Mouse (Mus musculus): ENCODE measurements around the gene Mapk11. TPM values are rescaled to one million over a fixed set of nuclear protein-coding genes. Genes with fewer than 3 reads are reported as not detected.

Gene Mapk11
- 27.3 and 28.3 TPM in 2 replicates for polyA plus RNA-seq (2015; fragmentation: Nextera tagmentation; extraction: Ambion mirVana)

DNA sequence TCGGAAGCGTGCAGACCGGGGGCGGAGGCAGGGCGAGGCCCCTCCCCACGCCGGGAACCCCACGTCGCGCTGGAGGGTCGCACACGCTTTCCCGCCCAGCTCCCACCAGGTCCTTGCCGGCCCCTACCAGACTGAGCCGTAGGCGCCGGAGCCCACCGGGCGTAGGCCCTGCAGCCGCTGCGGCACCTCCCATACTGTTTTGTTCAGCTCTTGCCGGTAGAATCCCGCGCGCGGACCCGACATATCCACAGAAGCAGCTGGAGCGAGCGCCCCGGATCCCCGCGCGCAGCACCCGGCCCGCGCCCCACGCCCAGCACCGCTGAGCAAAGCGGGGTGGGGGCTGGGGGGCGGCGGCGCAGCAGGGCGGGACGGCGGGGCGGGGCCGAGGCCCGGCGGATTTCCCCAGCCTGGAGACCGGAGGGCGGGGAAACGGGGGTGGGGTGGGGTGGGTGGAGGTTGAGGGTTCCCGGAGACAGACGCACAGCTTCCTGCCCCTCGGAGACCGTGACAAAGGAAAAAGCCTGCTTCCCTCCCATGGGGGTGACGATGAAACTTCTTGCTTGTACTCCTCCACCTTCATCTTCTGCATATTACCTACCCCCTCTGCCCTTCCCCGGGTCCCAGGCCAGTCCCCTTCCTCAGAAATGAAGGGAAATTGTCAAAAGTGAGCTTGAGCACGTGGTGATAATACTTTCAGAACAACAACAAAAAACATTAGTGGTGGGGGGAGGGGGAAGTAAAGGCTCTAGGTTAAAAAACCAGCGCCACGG lies at the start of gene Mapk11:
Mapk11 (minus strand) TSS at position 358 of the 770 bp plus-strand sequence.
- peak within 1 kb of the TSS; percentile 91 for H3K27ac ChIP-seq (replicated peaks)
- under 1% methylated on average over 41 of the region's 61 CpGs for WGBS
- H3K9me3 ChIP-seq, result no peaks in the 10 kb centered on the region
- H3K4me2 ChIP-seq, result peak within 1 kb of the TSS; percentile 85
- H3K27me3 ChIP-seq, result no peaks in the 10 kb centered on the region
- peaks cover 49% of the 10 kb centered on the region for H3K4me1 ChIP-seq (replicated peaks)
- peaks cover 7% of the 10 kb centered on the region for H3K36me3 ChIP-seq
- peak within 1 kb of the TSS; percentile 82 for H3K9ac ChIP-seq
- ATAC-seq (ENCODE audit: low FRiP score, low read depth), result peak; percentile 70
- peak within 1 kb of the TSS; percentile 82 for H3K4me3 ChIP-seq

GRCm38 (mm10) chr15:89197056-89197455 lies 47.6 kb upstream of the Mapk11 start:
- H3K36me3 ChIP-seq, result no peaks in the 10 kb centered on the region
- no peaks in the 10 kb centered on the region for H3K27me3 ChIP-seq
- peak overlapping the region; percentile 99 for H3K27ac ChIP-seq (replicated peaks)
- H3K4me1 ChIP-seq (replicated peaks), result peaks cover 21% of the 10 kb centered on the region
- WGBS, result 62% methylated on average over 15 of the region's 15 CpGs
- H3K9ac ChIP-seq, result peak overlapping the region; percentile 99
- H3K4me3 ChIP-seq, result peak overlapping the region; percentile 94
- no peaks in the 10 kb centered on the region for H3K9me3 ChIP-seq
- H3K4me2 ChIP-seq, result peak overlapping the region; percentile 72
- no peak for ATAC-seq (ENCODE audit: low FRiP score, low read depth)

GRCm38 (mm10) chr15:89196313-89196706 lies 46.9 kb upstream of the Mapk11 start, which contains the start of gene Dennd6b:
Dennd6b (minus strand) TSS chr15:89196496.
- no peaks in the 10 kb centered on the region for H3K36me3 ChIP-seq
- H3K27me3 ChIP-seq, result no peaks in the 10 kb centered on the region
- H3K27ac ChIP-seq (replicated peaks), result peak within 1 kb of the TSS; percentile 99
- WGBS, result 0% methylated on average over 38 of the region's 38 CpGs
- no peaks in the 10 kb centered on the region for H3K9me3 ChIP-seq
- H3K4me3 ChIP-seq, result peak within 1 kb of the TSS; percentile 94
- peak within 1 kb of the TSS; percentile 72 for H3K4me2 ChIP-seq
- peak within 1 kb of the TSS; percentile 99 for H3K9ac ChIP-seq
- peaks cover 21% of the 10 kb centered on the region for H3K4me1 ChIP-seq (replicated peaks)
- ATAC-seq (ENCODE audit: low FRiP score, low read depth), result peak; percentile 97

DNA sequence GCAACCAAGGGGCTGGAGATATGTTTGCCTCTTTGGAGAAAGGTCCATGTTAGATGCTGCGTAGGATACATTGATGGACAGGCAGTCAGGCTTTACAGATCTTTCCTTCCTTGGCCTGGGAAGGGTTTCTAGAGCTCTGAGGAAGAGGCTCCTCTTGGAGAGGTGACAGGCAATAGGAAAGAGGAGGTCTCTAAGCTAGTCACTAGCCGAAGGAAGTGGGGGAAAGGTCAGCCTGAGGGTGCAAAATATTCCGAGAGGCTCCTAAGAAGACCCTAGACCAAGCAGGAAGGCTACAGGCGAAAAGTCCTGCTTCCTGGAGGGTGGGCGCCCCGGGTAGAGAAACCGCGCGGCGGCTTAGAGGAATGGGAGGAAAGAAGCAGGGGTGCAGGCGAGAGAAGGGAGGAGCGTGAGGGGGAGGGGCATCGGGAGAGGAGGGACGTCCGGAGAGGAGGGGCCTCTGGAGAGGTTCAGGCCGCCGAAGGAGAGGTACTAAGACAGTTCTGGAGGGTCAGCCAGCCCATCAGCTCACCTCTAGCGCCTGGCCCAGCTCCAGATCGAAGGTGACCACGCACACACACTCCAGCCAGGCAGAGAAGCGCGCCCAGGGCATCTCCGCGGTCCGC lies 46.4 kb upstream of the Mapk11 start:
- H3K4me1 ChIP-seq (replicated peaks), result peaks cover 21% of the 10 kb centered on the region
- WGBS, result under 1% methylated on average over 25 of the region's 25 CpGs

GRCm38 (mm10) chr15:89195261-89195681 lies 45.8 kb upstream of the Mapk11 start:
- Histone ChIP-seq H3K27me3 (no peaks in the 10 kb centered on the region), H3K27ac (replicated peaks) (peak overlapping the region; percentile 99), H3K4me3 (peak overlapping the region; percentile 94), H3K36me3 (0 out of 2 replicates have a peak, but pooled peaks cover 2% of the 10 kb centered on the region), H3K4me2 (peak overlapping the region; percentile 72), H3K9me3 (no peaks in the 10 kb centered on the region), H3K9ac (peak overlapping the region; percentile 99), H3K4me1 (replicated peaks) (peaks cover 21% of the 10 kb centered on the region)
- 20% methylated on average over 6 of the region's 6 CpGs for WGBS
- ATAC-seq (ENCODE audit: low FRiP score, low read depth), result no peak

More for the DNA sequence above, 46.4 kb upstream of the Mapk11 start:
- Histone ChIP-seq H3K27me3 (no peaks in the 10 kb centered on the region), H3K36me3 (0 out of 2 replicates have a peak, but pooled peaks cover 2% of the 10 kb centered on the region), H3K27ac (replicated peaks) (peak overlapping the region; percentile 99), H3K9me3 (no peaks in the 10 kb centered on the region), H3K4me3 (peak overlapping the region; percentile 94), H3K4me2 (peak overlapping the region; percentile 72), H3K9ac (peak overlapping the region; percentile 99)
- ATAC-seq (ENCODE audit: low FRiP score, low read depth), result peak; percentile 93

DNA sequence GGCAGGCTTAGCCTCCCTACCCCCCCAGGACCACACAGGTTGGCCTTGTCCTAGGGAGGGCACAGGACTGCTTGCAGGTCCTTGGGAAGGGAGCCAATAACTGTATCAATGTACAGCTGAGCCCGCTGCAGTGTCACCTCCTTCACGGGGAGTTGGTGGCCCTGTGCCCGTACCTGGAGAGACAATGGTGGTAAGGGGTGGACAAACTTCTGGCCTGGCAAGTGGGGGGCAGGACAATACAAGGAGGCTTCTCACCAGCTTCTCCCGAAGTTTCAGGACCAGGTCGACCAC lies 35.5 kb upstream of the Mapk11 start:
- Histone ChIP-seq H3K9me3 (no peaks in the 10 kb centered on the region), H3K27ac (replicated peaks) (no peak overlapping the region), H3K4me1 (replicated peaks) (peaks cover 28% of the 10 kb centered on the region), H3K4me2 (no peak overlapping the region), H3K27me3 (no peaks in the 10 kb centered on the region), H3K4me3 (no peak overlapping the region), H3K36me3 (peaks cover 33% of the 10 kb centered on the region), H3K9ac (no peak overlapping the region)
- WGBS, result 71% methylated on average over 5 of the region's 5 CpGs
- no peak for ATAC-seq (ENCODE audit: low FRiP score, low read depth)

- Histone ChIP-seq H3K4me1 (replicated peaks) (peaks cover 33% of the 10 kb centered on the region), H3K4me2 (no peak overlapping the region), H3K9ac (no peak overlapping the region), H3K27ac (replicated peaks) (peak overlapping the region; percentile 26; the same call in 1 of the 2 replicates), H3K27me3 (no peaks in the 10 kb centered on the region), H3K9me3 (no peaks in the 10 kb centered on the region), H3K4me3 (no peak overlapping the region), H3K36me3 (peaks cover 29% of the 10 kb centered on the region)
- ATAC-seq (ENCODE audit: low FRiP score, low read depth), result no peak
- WGBS, result 36% methylated on average over 5 of the region's 5 CpGs
Measured at GRCm38 (mm10) chr15:89184141-89184936, 34.9 kb upstream of the Mapk11 start.

- 70% methylated on average over 5 of the region's 5 CpGs for WGBS
- no peak overlapping the region for H3K4me3 ChIP-seq
- H3K9ac ChIP-seq, result no peak overlapping the region
- peak overlapping the region; percentile 31 for H3K27ac ChIP-seq (replicated peaks)
- peaks cover 48% of the 10 kb centered on the region for H3K4me1 ChIP-seq (replicated peaks)
- H3K27me3 ChIP-seq, result no peaks in the 10 kb centered on the region
- no peaks in the 10 kb centered on the region for H3K9me3 ChIP-seq
- no peak overlapping the region for H3K4me2 ChIP-seq
- no peak for ATAC-seq (ENCODE audit: low FRiP score, low read depth)
- peaks cover 25% of the 10 kb centered on the region for H3K36me3 ChIP-seq
Measured at GRCm38 (mm10) chr15:89182842-89183241, 33.4 kb upstream of the Mapk11 start.

- peaks cover 23% of the 10 kb centered on the region for H3K36me3 ChIP-seq
- no peaks in the 10 kb centered on the region for H3K9me3 ChIP-seq
- no peak overlapping the region for H3K9ac ChIP-seq
- peaks cover 53% of the 10 kb centered on the region for H3K4me1 ChIP-seq (replicated peaks)
- no peaks in the 10 kb centered on the region for H3K27me3 ChIP-seq
- H3K4me3 ChIP-seq, result no peak overlapping the region
- WGBS, result 45% methylated on average over 6 of the region's 6 CpGs
- H3K27ac ChIP-seq (replicated peaks), result peak overlapping the region; percentile 31
- H3K4me2 ChIP-seq, result no peak overlapping the region
- no peak for ATAC-seq (ENCODE audit: low FRiP score, low read depth)
Measured at GRCm38 (mm10) chr15:89182328-89182741, 32.9 kb upstream of the Mapk11 start.

DNA sequence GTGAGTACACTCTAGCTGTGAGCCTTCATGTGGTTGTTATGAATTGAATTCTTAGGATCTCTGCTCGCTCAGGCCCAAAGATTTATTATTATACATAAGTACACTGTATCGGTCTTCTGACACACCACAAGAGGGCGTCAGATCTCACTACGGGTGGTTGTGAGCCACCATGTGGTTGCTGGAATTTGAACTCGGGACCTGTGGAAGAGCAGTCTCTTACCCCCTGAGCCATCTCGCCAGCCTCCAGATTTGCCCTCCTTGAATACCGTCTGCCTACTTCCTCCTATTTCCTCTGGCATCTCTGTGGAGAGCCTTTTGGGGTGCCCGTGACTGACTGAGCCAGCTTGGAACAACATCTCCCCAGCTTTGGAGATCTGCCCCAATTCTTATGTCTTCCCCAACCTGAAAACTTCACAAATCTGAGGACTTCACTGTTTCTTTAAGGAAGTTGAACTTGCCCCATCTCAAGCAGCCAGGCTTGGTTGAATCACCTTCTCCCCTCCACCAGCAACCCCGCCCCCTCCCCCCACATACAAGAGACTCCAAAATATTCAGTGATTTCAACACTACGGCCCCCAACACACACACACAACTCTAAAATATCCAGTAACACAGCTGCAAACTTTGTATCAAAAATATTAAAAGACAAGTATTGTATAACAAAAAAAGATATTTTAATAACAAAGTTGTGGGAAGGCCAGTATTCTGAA lies 32.3 kb upstream of the Mapk11 start:
- peaks cover 59% of the 10 kb centered on the region for H3K4me1 ChIP-seq (replicated peaks)
- H3K9ac ChIP-seq, result no peak overlapping the region
- peak overlapping the region; percentile 66 for H3K4me3 ChIP-seq
- no peaks in the 10 kb centered on the region for H3K27me3 ChIP-seq
- H3K4me2 ChIP-seq, result peak overlapping the region; percentile 91
- ATAC-seq (ENCODE audit: low FRiP score, low read depth), result no peak
- H3K27ac ChIP-seq (replicated peaks), result peak overlapping the region; percentile 49
- WGBS, result 74% methylated on average over 10 of the region's 10 CpGs
- H3K36me3 ChIP-seq, result peaks cover 20% of the 10 kb centered on the region
- no peaks in the 10 kb centered on the region for H3K9me3 ChIP-seq

DNA sequence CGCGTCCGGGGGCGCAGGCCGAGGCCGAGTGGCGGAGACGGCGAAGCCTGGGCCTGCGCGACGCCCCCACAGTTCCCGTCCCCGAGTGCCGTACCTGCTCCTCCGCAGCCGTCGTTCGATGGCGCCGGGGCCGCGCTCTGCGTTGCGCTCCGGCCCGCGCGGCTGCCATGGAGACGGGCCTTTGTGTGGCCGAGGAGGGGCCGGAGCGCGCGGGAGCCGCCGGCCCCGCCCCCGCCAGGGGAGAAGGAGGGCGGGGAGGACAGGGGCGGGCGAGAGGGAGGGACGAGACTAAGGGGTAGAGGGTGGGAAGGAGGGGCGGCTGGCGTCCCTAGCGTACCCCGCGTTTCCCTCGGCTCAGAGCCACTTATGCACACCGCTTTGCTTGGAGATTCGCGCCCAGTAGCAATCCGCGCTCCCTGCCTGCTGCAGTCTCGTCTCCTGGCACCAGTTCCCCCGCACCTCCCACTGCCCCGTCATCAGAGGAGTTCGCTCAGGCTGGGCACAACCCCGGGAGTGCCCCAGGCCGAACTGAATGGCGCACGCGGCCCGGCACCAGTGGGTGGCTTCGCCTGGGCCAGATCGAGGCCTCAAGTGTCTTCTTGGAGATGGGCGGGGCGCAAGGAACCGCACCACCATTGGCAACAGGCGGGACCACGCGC lies 31.3 kb upstream of the Mapk11 start, which contains the start of gene Plxnb2:
Plxnb2 (minus strand) TSS at position 218 of the 659 bp plus-strand sequence.
- Histone ChIP-seq H3K4me1 (replicated peaks) (peaks cover 69% of the 10 kb centered on the region), H3K27me3 (no peaks in the 10 kb centered on the region), H3K36me3 (peaks cover 11% of the 10 kb centered on the region; the same call in 1 of the 2 replicates), H3K9ac (peak within 1 kb of the TSS; percentile 85), H3K9me3 (no peaks in the 10 kb centered on the region), H3K4me2 (peak within 1 kb of the TSS; percentile 91), H3K27ac (replicated peaks) (peak within 1 kb of the TSS; percentile 95), H3K4me3 (peak within 1 kb of the TSS; percentile 66)
- ATAC-seq (ENCODE audit: low FRiP score, low read depth), result peak; percentile 87
- WGBS, result under 1% methylated on average over 58 of the region's 72 CpGs

Data from hindbrain, embryonic 15.5 days (tissue).